Mouse (Mus musculus) natural killer cell, adult 2 months (primary cell): ENCODE results near the gene Gstm3.
"Not testable (repeated sequence)": the region's sequence is repeated elsewhere in the genome, so short reads cannot be mapped to it uniquely, and the experiment has no call there.

Source experiments
- DNase-seq, 2 experiments: peaks; one replicate each; pipeline ENCODE4 v3.0.0; 2022; ENCODE audit warnings: low spot score in 2 of 2

Gstm3 gene

DNA sequence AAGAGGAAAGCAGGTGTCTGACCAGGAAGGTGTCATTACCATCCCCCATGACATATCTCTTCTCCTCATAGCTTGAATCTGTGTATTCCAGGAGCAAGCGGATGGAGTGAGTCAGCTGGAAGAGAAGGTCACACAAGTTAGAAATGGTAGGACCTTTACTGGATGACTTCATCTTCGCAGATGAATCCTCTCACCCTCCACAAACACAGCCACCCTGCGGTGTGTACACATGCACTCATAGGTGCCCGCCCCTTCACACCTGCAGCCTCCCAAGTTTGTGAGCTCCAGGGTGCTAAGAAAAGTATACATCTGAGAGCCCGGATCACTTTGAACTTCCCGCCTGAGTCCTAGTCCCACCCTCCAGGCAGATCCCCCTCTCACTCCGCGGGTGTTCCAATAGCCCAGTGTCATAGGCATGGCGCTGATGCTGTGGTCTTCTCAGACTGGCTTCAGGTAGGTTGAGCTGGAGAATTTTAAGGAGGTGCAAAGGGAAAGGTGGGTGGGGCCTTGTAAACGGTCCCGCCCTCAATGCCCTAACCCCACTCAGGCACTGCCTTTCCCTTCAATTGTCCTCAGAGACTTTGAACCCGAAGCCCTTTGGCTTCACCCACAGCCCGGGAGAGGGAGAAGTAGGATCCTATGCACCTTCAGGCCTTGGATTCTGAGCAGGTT is at the start of gene Gstm3:
Gstm3 (minus strand) TSS at position 560 of the 672 bp plus-strand sequence.
- DNase-seq, result no peak

DNA sequence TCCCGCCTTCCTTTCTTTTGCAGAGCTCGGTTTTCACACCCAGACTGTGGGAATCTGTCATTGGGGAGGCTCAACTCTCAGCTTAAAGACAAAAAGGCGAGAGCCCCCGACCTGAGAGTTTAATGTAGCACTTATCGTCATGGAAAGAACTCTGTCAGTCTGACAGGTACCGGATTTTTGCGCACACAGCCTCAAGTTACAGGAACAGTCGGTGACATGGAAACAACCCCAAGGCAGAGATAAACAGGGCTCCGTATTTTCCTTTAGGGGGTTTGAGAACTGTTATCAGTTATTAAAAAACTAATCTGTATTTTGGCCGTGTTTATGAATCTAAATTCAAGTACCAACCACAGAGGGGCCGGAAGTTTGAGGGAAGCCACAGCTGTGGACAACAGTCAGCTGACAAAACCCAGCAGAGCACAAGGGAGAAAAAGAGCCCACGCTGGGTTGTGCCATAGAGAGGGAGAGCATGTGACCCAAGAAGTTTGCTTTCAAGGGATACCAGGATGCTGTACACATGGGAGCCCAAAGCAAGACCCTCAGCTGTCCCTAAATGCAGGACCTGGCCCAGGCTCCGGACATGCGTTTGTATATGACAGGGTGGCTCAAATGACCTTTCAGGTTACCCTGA is 49.2 kb upstream of the Gstm3 start:
- peak; percentile 68 to 79 for DNase-seq

DNA sequence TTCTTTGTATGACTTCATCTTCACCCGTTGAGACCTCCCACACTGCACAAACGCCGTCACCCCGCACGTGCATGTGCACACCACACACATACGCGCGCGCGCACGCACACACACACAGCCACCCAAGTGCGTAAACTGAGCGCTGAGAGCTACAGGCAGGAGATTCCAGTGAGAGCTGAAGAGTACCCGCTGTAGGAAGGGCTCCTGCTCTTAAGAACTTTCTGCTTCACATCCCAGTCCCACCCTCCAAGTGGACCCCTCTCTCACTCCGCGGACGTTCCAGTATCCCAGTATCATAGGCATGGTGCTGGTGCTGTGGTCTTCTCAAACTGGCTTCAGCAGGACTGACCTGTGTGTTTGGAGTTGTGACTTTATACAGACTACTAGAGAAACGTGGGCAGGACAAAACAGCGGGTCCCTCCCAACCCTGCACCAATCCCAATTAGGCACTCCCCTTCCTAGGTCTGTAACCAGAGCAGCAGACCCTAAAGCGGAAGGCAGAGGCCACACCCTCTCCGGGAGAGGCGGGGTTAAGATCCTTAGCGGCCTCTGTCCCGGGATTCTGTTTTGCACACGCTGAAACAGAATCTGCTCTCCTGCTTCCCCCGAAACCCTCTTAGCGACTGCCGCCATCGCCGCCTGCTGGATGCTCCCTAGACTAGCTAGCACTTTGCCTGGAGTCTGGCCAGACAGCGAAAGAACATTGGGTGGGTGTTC is 48.5 kb upstream of the Gstm3 start, which contains the start of gene Gstm1:
Gstm1 (minus strand) TSS at position 501 of the 717 bp plus-strand sequence.
- peak; percentile 77 to 81 for DNase-seq

DNA sequence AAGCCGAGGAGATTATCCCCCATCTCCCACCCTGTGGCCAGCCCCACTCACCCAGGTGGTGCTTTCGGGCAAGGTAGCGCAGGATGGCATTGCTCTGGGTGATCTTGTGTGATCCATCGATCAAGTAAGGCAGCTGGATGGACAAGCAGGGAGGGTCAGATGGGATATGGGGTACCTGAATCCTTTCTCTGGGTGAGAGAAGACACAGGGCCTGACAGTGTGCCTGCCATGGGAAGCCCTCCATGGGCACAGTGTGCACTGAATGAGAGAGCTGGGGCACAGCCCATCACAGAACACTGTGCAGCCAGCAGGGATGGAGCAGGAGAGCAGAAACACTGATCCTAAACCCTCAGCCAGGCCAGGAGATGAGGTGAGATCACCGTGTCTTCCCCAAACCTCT is 47.4 kb upstream of the Gstm3 start:
- DNase-seq, result not testable (repeated sequence)

DNA sequence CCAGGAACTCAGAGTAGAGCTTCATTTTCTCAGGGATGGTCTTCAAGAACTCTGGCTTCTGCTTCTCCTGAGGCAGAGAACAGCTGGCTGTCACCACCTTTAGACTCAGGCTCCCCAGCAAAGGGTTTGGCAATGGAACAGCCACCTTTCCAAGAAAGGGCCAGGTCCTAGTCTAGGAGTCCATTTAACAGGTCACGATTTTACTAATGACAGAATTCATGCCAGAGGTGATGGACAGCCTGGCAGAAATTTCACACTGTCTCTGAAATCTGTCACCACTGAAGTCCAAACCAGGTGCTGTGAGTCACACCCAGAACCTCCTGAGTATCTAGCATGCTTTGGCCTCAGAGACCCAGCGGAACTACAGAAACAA is 45.9 kb upstream of the Gstm3 start:
- no peak for DNase-seq

DNA sequence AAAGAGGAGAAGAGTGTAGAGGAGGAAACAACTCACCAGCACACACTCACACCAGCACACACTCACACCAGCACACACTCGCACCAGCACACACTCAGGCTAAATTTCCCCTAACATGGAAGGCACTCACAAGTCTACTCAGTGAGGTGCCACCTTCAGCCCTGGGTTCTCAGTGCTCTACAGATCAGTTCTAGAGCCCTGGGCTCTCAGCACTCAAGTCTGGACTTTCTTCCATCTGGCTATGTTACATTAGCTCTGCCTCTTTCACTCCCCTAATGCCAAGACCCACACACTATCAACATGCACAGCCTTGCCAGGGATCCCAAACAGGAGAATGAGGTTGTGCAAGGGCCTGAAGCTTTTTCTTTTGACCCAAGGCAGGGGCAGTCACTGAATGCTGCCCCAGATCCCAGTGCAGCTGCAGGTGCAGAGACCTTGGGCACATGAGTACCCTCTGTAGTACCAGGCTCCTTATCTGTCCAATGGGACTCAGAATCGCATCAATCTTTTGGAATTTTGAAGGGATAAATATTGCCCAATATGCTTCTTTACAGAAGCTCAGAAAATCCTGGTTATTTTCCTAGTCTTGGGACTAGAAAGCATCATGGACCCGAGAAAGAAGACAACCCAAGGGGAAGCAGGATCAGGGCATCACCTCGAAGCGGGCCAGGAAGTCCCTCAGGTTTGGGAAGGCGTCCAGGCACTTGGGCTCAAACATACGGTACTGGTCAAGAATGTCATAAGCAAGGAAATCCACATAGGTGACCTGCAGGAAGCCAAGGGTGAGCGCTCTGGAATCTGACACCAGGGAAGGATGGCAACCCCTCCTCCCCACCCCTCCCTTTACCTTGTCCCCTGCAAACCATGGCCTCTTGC is 45.3 kb upstream of the Gstm3 start:
- DNase-seq, result no peak

DNA sequence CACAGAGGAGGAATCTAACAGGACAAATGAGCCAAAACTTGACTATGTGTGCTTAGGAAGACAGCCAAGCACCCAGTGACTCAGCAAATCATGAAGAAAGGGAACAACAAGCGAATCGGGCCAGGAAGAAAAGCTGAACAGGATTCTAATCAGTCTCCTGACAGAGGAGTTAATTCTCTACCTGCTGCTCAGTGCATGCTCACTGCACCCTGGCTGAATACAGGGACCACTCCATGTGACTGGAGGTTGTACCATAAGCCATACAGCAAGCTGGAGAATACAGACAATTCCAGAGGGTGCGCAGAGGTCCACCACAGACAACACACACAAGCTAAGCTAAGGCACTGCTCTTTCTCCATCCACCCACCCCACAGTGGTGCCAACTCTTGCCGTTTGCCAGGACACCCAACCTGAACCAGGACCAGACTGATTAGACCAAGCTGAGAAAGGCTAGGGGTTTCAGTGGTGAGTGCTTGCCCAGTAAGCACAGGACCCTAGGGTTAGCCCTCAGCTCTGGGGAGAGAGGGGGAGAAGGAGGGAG is 44.3 kb upstream of the Gstm3 start:
- no peak for DNase-seq

DNA sequence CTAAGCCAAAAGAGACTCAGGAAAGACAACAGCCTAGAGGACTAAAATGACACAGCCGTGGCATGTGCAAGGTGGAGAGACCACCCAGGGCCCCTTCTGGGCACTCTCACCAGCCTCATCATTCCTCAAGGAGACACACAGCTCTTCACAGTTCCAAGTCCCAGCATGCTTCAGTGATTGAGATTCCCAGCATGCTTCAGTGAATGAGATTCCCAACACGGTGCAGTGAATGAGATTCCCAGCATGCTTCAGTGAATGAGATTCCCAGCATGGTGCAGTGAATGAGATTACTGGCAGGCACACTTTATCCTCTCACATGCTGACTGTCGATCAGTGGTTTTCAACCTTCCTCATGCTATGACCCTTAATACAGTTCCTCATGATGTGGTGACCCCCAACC is 42.5 kb upstream of the Gstm3 start:
- no peak for DNase-seq

DNA sequence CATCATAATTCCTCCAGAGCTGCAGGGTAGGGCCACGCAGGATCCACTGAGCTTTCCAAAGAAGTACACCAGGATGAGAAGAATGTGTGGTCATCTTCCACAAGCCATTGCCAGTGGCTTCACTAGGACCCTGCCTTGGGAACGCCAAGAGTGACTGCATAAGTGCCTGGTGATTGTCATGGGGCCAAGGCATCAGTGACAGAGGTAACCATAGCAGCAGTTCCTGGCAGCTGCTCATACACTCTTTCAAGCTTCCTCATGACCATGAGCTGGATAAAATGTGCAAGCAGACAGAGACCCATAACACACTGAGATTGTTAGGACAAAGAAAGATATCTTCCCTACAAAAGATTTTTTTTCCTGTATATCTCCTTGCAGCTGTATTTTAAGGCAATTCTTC is 41.2 kb upstream of the Gstm3 start:
- DNase-seq, result no peak

DNA sequence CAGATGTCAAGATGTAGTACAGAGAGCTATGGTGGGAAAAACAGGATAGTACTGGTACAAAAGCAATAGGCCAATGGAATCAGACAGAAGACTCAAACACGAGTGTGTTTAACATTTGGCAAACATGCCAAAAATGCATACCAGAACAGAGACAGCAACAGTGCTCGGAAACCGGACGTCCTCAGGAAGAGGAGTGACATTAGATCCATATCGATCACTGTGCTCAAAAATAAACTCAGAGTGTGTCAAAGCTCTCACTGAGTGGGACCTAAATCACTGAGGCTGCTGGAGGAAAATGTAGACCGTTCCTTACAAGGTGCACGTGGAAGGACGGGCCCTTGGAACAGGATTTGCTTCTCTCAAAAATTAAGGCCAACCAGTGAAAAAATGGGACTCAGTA is 32.9 kb upstream of the Gstm3 start:
- DNase-seq, result no peak

DNA sequence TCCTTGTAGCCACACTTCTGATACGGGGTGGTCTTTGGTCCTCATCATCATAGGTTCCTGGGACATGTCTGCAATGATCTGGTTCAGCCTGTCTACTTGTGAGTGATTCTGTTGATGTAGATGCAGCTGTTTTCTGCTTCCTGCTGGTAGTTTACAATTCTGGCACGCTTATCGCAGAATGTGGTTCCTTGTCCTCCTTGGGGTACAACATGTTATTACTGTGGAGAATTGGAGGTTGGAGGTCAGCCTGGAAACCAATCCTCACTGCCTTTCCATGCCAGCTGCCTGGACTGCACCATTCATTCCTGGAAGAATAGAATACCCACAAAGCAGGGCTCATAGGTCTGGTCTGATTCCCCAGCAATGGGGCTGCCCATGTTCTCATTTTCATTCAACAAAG is 30.4 kb upstream of the Gstm3 start:
- no peak for DNase-seq

DNA sequence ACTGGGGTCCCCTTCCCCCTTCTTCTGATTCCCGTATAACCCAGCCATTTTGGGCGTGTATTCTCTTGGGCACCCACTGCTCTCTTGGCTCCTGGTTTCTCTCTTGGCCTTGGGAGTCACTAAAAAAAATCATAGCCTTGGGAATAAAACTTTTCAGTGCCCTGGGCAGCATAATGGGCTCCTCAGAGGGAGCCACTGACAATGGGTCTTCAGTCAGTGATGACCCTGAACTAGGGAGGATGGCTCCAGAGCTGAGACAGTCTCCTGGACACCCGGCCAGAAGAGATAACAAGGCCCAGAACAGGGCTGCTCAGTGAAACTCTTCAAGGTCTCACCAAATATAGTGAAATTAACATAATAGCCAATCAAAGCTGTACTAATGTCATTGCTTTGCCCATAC is 29.5 kb upstream of the Gstm3 start:
- no peak for DNase-seq

DNA sequence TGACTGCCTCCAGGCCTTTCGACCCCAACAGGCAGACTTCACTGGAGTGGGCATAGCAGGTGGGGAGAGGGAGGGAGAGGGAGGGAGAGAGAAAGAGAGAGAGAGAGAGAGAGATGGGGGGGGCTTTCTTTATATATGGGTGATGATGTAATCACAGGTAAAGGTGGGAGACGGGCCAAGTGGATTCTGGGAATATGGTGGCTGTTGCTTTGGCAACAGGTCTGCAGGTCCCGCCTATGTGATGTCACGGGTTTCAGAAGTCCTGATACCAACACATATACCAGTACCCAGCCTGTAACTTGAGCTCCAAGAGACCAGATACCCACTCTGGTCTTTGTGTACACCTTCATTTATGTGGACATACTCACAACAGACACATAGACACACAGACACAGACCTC is 27.5 kb upstream of the Gstm3 start:
- no peak for DNase-seq

DNA sequence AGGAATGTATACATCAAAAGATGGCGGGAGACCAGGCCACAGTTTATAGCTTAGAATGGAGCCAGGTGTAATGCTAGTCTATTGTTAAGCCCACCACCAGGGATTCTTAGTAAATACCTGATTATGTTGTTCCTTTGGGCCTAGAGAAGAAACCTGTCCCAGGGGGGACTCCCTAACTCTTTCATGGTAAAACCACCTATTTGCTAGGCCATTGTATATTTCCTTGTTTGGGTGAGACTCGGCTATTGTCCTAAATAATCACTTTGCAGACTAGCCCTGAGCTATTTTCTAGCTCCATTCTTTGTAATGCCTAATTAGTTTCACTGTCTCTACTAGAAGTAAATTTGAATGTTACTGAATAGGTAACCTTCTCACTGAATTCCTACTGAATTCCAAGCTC is 26.9 kb upstream of the Gstm3 start:
- not testable (repeated sequence) for DNase-seq

DNA sequence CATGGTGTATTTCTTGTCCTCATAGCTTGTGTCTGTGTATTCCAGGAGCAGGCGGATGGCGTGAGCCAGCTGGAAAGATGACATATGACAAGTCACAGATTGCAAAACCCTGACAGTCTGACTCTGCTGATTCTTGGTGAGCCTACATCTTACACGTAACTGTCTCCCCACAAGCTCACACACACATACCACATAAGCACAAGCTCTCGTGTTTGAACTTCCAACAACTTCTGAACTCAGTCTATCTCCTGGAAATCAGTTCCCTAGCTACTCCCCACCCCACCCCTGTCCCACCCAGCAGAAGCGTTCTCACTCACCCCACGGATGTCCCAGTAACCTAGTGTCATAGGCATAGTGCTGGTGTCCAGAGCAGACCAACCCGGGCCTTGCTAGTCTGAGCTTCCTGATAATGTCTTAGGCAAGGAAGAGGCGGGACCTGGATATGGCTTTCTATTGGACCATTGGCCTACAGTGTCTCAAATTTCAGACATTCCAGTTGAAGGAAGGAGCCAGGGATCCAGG is 17.0 kb upstream of the Gstm3 start, which contains the start of gene Gstm2:
Gstm2 (minus strand) TSS at position 413 of the 522 bp plus-strand sequence.
- DNase-seq, result no peak

DNA sequence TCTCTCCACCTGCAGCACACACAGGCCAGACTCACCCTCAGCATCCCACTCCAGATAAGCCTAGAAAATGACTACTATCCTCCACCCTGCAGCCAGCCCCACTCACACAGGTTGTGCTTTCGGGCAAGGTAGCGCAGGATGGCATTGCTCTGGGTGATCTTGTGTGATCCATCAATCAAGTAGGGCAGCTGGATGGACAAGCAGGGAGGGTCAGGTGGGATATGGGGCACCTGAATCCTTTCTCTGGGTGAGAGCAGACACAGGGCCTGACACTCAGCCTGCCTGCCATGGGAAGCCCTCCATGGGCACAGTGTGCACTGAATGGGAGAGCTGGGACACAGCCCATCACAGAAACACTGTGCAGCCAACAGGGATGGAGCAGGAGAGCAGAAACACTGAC is 16.1 kb upstream of the Gstm3 start:
- not testable (repeated sequence) for DNase-seq

DNA sequence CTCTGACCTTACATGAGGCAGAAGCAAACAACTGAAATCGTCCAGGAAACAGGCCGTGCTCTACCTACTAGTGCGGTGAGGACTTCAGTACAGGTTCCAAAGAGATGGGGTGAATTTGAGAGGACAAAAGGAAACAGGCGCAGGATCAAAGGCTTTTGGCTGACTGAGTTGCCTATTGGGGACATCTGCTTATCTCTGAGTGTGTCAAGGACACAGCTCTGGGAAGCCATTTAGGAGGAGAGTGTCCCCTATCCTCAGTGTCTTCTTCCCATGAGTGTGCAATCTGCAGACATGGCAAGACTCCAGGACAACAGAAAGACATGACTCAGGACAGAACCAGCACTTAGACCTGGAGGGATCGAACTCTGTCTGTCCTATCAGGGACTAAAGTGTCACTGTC is 15.4 kb upstream of the Gstm3 start:
- no peak for DNase-seq

DNA sequence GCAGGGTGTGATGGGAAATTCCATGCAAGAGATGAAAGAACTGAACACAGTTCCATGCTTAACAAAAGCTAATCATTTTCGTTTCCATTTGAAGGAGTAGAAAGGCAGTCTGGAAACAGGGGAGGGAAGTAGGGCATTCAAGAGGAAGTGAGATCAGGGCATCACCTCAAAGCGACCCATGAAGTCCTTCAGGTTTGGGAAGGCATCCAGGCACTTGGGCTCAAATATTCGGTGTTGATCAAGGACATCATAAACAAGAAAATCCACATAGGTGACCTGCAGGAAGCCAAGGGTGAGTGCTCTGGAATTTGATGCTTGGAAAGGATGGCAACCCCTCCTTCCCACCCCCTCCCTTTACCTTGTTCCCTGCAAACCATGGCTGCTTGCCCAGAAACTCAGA is 14.7 kb upstream of the Gstm3 start:
- DNase-seq, result no peak

DNA sequence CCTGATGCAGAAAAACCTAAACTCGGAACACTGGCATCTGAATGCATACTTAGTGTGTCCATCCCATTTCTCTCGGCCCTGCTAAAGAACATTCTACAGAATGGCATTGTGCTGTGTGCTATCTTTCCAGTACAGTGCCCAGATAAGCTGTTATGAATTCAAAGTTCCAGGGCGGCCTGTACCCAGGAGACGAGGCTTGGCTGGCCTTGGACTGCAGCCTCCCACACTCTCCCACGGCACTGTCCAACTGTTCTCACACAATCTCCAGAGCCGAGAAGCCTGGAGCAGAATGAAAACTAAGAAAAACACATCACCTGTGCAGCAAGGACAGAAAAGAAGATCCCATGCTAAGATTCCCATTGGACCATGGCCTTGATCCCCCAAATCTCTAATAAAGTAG is 13.6 kb upstream of the Gstm3 start:
- no peak for DNase-seq

DNA sequence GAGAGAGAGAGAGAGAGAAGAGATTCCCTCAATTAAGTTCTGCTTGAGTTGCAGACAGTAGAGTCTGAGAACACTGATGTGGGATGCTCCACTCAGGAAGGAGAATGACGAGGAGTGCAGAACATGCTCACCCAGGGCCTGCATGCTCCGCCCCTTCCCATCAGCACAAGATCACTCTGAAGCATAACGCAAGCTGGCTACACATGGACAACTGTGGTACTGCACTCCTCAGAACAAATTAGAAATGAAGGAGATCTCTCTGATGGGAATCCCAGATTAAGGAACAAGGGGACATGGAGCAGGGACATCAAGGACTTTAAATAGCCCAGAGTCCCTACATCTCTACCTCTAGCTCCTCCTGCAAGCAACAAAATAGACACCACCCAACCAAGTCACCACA is 12.2 kb upstream of the Gstm3 start:
- DNase-seq, result no peak

DNA sequence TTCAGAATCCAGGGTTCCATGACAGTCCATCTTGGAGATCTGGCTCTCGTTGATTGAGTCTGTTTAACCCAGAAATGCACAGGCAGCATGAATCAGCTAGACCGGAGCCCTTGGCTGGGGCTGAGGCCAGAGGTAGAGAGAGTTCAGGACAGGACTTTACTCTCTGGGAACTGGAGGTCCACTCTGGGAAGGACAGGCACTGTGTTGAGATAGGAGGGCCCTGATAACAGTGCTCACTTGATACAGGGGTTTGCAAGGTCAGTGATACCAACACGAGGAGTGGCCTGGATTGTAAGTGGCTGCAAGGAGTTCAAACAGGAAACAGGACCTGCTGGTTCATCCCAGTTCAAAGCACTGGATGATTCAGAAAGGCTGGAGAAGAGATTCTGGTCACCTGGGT is 8.6 kb upstream of the Gstm3 start:
- DNase-seq, result no peak

DNA sequence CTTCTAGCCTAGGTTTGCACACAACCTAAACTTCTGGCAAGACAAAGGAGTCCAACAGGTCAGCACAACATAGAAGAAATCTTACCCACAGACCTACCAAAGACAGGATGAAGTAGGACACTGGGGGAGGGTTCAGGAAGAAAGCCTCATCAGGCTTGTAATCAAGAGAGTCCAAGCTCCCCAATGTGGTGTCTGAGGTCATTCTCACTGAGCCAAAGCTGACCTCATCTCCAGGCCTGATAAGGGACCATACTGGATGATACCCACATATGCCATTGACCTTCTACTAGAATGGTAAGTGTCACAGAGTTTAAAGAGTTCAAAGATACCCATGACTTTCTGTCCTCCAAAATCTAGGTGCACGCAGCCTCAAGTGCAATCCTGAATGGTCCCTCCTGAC is 5.2 kb upstream of the Gstm3 start:
- DNase-seq, result no peak
